Mouse (Mus musculus) kidney, adult 8-10 months (tissue): ENCODE data around the gene Acap2.

Experiments used
- DNase-seq, 2 experiments: peaks; one replicate each; pipeline ENCODE4 v3.0.0; 2022

The Acap2 gene

GRCm38 (mm10) chr16:31043136-31043535, 157.9 kb downstream of the Acap2 start:
- no peak for DNase-seq
